Mouse (Mus musculus): ENCODE measurements around the gene Tmco3. TPM values are rescaled to one million over a fixed set of nuclear protein-coding genes. Genes with fewer than 3 reads are reported as not detected.

Tmco3 gene
- polyA plus RNA-seq, 1 experiment from 2014 or later: 34.9 TPM

DNA sequence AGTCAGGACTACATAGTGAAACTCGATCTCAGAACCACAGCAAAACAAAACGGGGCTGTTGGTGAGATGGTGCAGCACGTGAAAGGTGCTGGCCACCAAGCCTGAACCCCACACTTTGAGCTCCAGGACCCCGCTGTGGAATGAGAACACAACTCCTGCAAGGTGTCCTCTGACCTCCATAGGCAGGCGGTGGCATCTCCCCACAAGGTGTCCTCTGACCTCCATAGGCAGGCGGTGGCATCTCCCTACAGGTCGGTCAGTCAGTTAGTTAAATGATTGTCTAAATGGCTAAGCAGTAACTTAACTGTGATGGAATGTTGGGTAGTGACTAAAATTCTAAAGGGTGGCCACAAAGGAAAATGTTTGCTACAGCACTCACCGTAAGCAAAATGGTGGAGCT is 11.6 kb downstream of the Tmco3 start:
- Histone ChIP-seq H3K27me3 (ENCODE audit: control insufficient read depth, insufficient read depth, low read length) (no peaks in the 10 kb centered on the region), H3K4me3 (replicated peaks; ENCODE audit: low read length) (no peak overlapping the region), H3K27ac (ENCODE audit: low read length) (no peak overlapping the region), H3K9me3 (replicated peaks; ENCODE audit: control insufficient read depth, low read length) (no peaks in the 10 kb centered on the region), H3K36me3 (ENCODE audit: control insufficient read depth, insufficient read depth, low read length) (peaks cover 19% of the 10 kb centered on the region), H3K4me2 (ENCODE audit: low read depth, low read length) (no peak overlapping the region), H3K9ac (ENCODE audit: low read length) (no peak overlapping the region), H3K4me1 (ENCODE audit: control insufficient read depth, insufficient read depth, low read length) (no peaks in the 10 kb centered on the region)
- ATAC-seq (ENCODE audit: insufficient read depth, low FRiP score): no peak
- 92% methylated on average over 8 of the region's 8 CpGs for WGBS

DNA sequence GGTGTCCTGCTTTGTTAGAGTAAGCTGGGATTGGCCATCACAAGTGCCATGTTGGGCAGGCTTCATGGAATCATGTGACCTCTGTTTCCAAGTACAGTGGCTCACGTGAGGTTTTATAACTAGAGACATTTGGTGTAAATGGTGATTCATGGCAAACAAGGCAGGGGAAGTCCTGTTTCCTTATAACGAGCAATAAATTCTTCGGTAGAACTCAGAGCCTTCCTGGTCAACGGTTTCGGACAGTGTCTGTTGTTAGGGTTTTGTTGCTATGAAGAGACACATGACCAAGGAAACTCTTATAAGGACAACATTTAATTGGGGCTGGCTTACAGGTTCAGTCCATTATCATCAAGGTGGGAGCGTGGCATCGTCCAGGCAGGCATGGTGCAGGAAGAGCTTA is 13.0 kb downstream of the Tmco3 start:
- Histone ChIP-seq H3K9ac (ENCODE audit: low read length) (no peak overlapping the region), H3K4me2 (ENCODE audit: low read depth, low read length) (no peak overlapping the region), H3K4me1 (ENCODE audit: control insufficient read depth, insufficient read depth, low read length) (no peaks in the 10 kb centered on the region), H3K27me3 (ENCODE audit: control insufficient read depth, insufficient read depth, low read length) (no peaks in the 10 kb centered on the region), H3K27ac (ENCODE audit: low read length) (no peak overlapping the region), H3K9me3 (replicated peaks; ENCODE audit: control insufficient read depth, low read length) (no peaks in the 10 kb centered on the region), H3K36me3 (ENCODE audit: control insufficient read depth, insufficient read depth, low read length) (peaks cover 22% of the 10 kb centered on the region), H3K4me3 (replicated peaks; ENCODE audit: low read length) (no peak overlapping the region)
- no peak for ATAC-seq (ENCODE audit: insufficient read depth, low FRiP score)
- 95% methylated on average over 7 of the region's 7 CpGs for WGBS

DNA sequence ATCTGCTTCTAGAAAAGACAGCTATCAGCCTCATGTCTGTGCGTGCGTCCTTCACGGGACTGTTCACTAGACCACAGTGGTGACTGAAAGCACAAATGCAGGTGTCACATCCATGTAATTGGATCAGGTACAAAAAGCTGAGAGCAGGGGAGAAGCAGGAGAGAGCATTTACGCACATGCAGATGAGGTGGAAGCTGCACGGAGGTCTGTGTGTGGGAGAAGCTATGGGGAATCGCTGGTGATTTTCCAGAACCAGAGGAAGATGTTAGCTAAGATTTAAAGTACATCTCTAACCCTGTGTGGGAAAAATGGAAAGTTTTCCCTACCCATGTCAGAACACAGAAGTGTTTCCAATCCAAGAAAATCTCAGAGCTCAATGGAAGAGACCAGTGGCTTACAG is 17.5 kb downstream of the Tmco3 start:
- no peak overlapping the region for H3K4me2 ChIP-seq (ENCODE audit: low read depth, low read length)
- H3K4me1 ChIP-seq (ENCODE audit: control insufficient read depth, insufficient read depth, low read length): no peaks in the 10 kb centered on the region
- WGBS: 91% methylated on average over 6 of the region's 6 CpGs
- ATAC-seq (ENCODE audit: insufficient read depth, low FRiP score): no peak
- H3K4me3 ChIP-seq (replicated peaks; ENCODE audit: low read length): no peak overlapping the region
- H3K9ac ChIP-seq (ENCODE audit: low read length): no peak overlapping the region
- H3K27ac ChIP-seq (ENCODE audit: low read length): no peak overlapping the region
- H3K27me3 ChIP-seq (ENCODE audit: control insufficient read depth, insufficient read depth, low read length): no peaks in the 10 kb centered on the region
- H3K36me3 ChIP-seq (ENCODE audit: control insufficient read depth, insufficient read depth, low read length): peaks cover 8% of the 10 kb centered on the region; the same call in 1 of the 2 replicates
- no peaks in the 10 kb centered on the region for H3K9me3 ChIP-seq (replicated peaks; ENCODE audit: control insufficient read depth, low read length)

DNA sequence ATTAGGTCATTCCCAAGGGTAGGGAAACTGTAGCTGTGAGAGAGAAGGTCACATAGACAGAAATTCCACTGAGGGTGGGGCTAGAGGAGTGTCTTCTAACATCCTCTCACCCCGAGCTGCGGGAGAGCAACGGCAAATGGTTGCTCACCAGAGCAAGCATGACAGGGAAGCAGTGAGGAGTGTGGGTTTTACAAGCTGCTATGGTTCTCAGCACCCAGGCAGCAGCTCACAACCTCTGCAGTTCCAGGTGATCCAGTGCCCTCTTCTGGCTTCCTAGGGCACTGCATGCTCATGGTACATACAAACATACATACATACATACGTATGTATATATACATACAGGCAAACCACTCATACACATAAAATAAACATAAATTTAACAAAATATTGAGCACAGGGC is 17.9 kb downstream of the Tmco3 start:
- 97% methylated on average over 4 of the region's 4 CpGs for WGBS
- ATAC-seq (ENCODE audit: insufficient read depth, low FRiP score): no peak
- H3K9ac ChIP-seq (ENCODE audit: low read length): no peak overlapping the region
- H3K9me3 ChIP-seq (replicated peaks; ENCODE audit: control insufficient read depth, low read length): no peaks in the 10 kb centered on the region
- H3K4me3 ChIP-seq (replicated peaks; ENCODE audit: low read length): no peak overlapping the region
- H3K27me3 ChIP-seq (ENCODE audit: control insufficient read depth, insufficient read depth, low read length): no peaks in the 10 kb centered on the region
- peaks cover 8% of the 10 kb centered on the region; the same call in 1 of the 2 replicates for H3K36me3 ChIP-seq (ENCODE audit: control insufficient read depth, insufficient read depth, low read length)
- no peak overlapping the region for H3K4me2 ChIP-seq (ENCODE audit: low read depth, low read length)
- no peaks in the 10 kb centered on the region for H3K4me1 ChIP-seq (ENCODE audit: control insufficient read depth, insufficient read depth, low read length)
- H3K27ac ChIP-seq (ENCODE audit: low read length): no peak overlapping the region

DNA sequence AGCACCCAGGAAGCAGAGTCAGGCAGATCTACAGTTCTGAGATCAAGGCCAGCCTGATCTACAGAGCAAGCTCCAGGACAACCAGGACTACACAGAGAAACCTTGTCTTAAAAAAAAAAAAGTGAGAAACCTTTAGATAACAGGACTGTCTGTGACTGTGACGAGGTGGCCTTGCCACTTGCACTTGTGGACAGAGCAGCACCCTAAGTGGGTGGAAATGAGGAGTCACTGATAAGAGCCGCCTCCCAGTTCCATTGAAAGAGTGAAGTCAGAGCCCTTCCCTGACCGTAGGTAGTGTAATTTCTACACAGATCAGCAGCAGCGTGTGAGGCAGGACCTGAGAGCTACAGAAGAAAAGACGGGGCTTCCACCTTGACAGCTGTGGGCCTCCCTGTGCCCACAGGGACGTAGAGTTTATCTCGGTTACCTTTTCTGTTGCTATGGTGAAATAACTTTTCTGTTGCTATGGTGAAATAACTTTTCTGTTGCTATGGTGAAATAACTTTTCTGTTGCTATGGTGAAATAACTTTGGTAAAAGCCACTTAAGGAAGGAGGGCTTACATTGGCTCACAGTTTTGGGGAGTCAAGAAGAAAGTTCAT is 18.4 kb downstream of the Tmco3 start:
- no peak overlapping the region for H3K4me3 ChIP-seq (replicated peaks; ENCODE audit: low read length)
- 74% methylated on average over 7 of the region's 7 CpGs for WGBS
- H3K9me3 ChIP-seq (replicated peaks; ENCODE audit: control insufficient read depth, low read length): no peaks in the 10 kb centered on the region
- no peaks in the 10 kb centered on the region for H3K27me3 ChIP-seq (ENCODE audit: control insufficient read depth, insufficient read depth, low read length)
- peaks cover 8% of the 10 kb centered on the region; the same call in 1 of the 2 replicates for H3K36me3 ChIP-seq (ENCODE audit: control insufficient read depth, insufficient read depth, low read length)
- H3K27ac ChIP-seq (ENCODE audit: low read length): no peak overlapping the region
- ATAC-seq (ENCODE audit: insufficient read depth, low FRiP score): no peak
- no peak overlapping the region for H3K4me2 ChIP-seq (ENCODE audit: low read depth, low read length)
- H3K9ac ChIP-seq (ENCODE audit: low read length): no peak overlapping the region
- no peaks in the 10 kb centered on the region for H3K4me1 ChIP-seq (ENCODE audit: control insufficient read depth, insufficient read depth, low read length)

DNA sequence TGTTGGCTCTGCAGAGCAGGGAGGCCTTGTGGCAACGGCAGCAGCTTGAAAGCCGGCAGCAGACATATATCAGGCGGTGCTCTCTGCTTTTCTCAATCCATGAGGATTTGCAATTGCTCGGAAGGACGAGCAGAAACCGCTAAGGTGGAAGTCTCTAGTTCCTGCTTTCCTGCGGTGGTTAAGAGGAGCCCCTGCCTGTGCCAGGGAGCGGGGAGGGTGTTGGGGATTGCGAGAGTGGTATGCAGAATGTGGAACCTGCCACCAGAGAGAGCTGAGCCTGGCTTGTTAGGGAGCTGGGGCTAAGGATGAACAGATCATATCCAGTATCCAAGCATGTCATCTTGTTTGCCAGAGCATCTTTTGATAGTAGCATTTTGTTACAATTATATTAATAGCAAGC is 18.9 kb downstream of the Tmco3 start:
- Histone ChIP-seq H3K4me1 (ENCODE audit: control insufficient read depth, insufficient read depth, low read length) (no peaks in the 10 kb centered on the region), H3K9ac (ENCODE audit: low read length) (no peak overlapping the region), H3K4me2 (ENCODE audit: low read depth, low read length) (no peak overlapping the region), H3K27ac (ENCODE audit: low read length) (no peak overlapping the region), H3K9me3 (replicated peaks; ENCODE audit: control insufficient read depth, low read length) (no peaks in the 10 kb centered on the region), H3K27me3 (ENCODE audit: control insufficient read depth, insufficient read depth, low read length) (no peaks in the 10 kb centered on the region), H3K36me3 (ENCODE audit: control insufficient read depth, insufficient read depth, low read length) (peaks cover 8% of the 10 kb centered on the region; the same call in 1 of the 2 replicates), H3K4me3 (replicated peaks; ENCODE audit: low read length) (no peak overlapping the region)
- ATAC-seq (ENCODE audit: insufficient read depth, low FRiP score): no peak
- WGBS: 79% methylated on average over 9 of the region's 9 CpGs

DNA sequence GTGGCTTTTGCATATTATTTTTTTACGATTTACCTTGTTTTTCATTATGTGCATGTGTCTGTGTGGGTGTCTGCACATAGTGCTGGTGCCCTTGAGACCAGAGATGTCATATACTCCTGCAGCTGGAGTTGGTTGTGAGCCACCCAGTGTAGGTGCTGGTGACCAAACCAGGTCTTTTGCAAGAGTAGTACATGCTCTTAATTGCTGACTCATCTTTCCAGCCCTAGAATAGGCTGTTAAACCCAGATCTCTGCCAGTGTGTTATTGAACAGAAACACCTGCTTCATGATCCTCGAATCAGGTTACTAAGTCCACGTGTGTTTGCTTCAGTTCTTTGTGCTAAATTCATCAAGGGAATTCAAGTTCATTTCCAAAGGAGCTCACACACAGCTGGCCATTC is 26.9 kb downstream of the Tmco3 start:
- no peak for ATAC-seq (ENCODE audit: insufficient read depth, low FRiP score)
- H3K4me2 ChIP-seq (ENCODE audit: low read depth, low read length): no peak overlapping the region
- H3K4me1 ChIP-seq (ENCODE audit: control insufficient read depth, insufficient read depth, low read length): no peaks in the 10 kb centered on the region
- no peak overlapping the region for H3K27ac ChIP-seq (ENCODE audit: low read length)
- H3K4me3 ChIP-seq (replicated peaks; ENCODE audit: low read length): no peak overlapping the region
- 84% methylated on average over 3 of the region's 3 CpGs for WGBS
- no peak overlapping the region for H3K9ac ChIP-seq (ENCODE audit: low read length)
- H3K36me3 ChIP-seq (ENCODE audit: control insufficient read depth, insufficient read depth, low read length): no peaks in the 10 kb centered on the region
- no peaks in the 10 kb centered on the region for H3K9me3 ChIP-seq (replicated peaks; ENCODE audit: control insufficient read depth, low read length)
- no peaks in the 10 kb centered on the region for H3K27me3 ChIP-seq (ENCODE audit: control insufficient read depth, insufficient read depth, low read length)

DNA sequence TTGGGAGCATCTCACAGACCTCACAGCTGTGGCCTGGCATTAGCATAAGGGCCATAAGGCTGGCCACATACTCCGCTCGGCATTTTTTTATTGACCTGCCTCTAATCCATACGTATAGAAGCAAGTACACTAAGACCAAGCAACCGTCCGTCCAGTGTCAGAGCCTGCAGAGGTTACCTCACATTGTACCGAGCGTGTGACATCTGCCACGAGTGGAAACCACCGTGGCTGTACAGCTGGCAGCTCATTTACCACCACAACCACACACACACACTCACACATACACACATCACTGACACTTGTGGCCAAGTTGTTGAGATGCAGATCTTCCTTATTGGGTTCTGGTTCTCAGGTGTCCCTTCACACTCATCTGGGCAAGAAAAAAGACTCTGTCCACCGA is 28.7 kb downstream of the Tmco3 start:
- Histone ChIP-seq H3K27ac (ENCODE audit: low read length) (no peak overlapping the region), H3K27me3 (ENCODE audit: control insufficient read depth, insufficient read depth, low read length) (no peaks in the 10 kb centered on the region), H3K9ac (ENCODE audit: low read length) (no peak overlapping the region), H3K4me1 (ENCODE audit: control insufficient read depth, insufficient read depth, low read length) (no peaks in the 10 kb centered on the region), H3K36me3 (ENCODE audit: control insufficient read depth, insufficient read depth, low read length) (no peaks in the 10 kb centered on the region), H3K9me3 (replicated peaks; ENCODE audit: control insufficient read depth, low read length) (no peaks in the 10 kb centered on the region), H3K4me2 (ENCODE audit: low read depth, low read length) (no peak overlapping the region), H3K4me3 (replicated peaks; ENCODE audit: low read length) (no peak overlapping the region)
- ATAC-seq (ENCODE audit: insufficient read depth, low FRiP score): no peak
- 93% methylated on average over 10 of the region's 10 CpGs for WGBS

DNA sequence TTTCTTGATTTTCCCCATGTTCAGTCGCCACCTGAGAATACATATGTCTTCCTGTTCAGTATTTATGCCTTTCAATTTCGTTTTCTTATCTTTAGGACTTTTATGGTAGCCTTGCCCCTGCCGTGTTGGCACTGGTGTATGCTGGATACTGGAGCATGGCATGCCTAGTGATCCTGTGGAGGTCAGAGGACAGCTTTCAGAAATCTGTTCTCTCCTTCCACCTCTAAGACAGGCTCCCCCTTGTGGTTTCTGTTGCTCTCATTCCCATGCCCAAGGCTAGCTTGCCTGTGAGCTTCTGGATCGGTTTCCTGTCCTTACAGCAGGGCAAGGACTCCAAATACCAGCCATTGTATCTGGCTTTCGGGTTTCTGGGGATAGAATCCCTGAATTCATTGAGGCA is 38.6 kb downstream of the Tmco3 start:
- Histone ChIP-seq H3K4me2 (ENCODE audit: low read depth, low read length) (no peak overlapping the region), H3K27me3 (ENCODE audit: control insufficient read depth, insufficient read depth, low read length) (no peaks in the 10 kb centered on the region), H3K4me3 (replicated peaks; ENCODE audit: low read length) (no peak overlapping the region), H3K27ac (ENCODE audit: low read length) (no peak overlapping the region), H3K36me3 (ENCODE audit: control insufficient read depth, insufficient read depth, low read length) (no peaks in the 10 kb centered on the region), H3K9me3 (replicated peaks; ENCODE audit: control insufficient read depth, low read length) (no peaks in the 10 kb centered on the region), H3K9ac (ENCODE audit: low read length) (no peak overlapping the region), H3K4me1 (ENCODE audit: control insufficient read depth, insufficient read depth, low read length) (no peaks in the 10 kb centered on the region)
- no peak for ATAC-seq (ENCODE audit: insufficient read depth, low FRiP score)
- WGBS: 38% methylated on average over 5 of the region's 5 CpGs

All from stomach, embryonic 16.5 days (tissue).